Mouse (Mus musculus) liver, embryonic 15.5 days (tissue): Measurements from ENCODE around the gene Alk. TPM values are rescaled to one million over a fixed set of nuclear protein-coding genes. Genes with fewer than 3 reads are reported as not detected.
"Not testable (repeated sequence)": the region's sequence is repeated elsewhere in the genome, so short reads cannot be mapped to it uniquely, and the experiment has no call there.

Experiments used
- ATAC-seq: fragments of 200-750 bp; cut with Nextera tagmentation; 2 replicates; pipeline ENCODE4 v1.8.0; 2017; ENCODE audit warnings: moderate number of reproducible peaks, mild to moderate bottlenecking, moderate library complexity; ENCODE audit not compliant: insufficient read depth
- H3K27ac ChIP-seq: fragments of 300-500 bp; sonication (generic); replicated peaks from 2 replicates; pipeline ENCODE4 v1.5.1; 2015; ENCODE audit warnings: mild to moderate bottlenecking, inconsistent platforms
- H3K27me3 ChIP-seq: fragments of 300-500 bp; sonication (generic); 2 replicates; pipeline ENCODE4 v1.6.1; 2015; ENCODE audit warnings: mild to moderate bottlenecking, inconsistent platforms
- H3K36me3 ChIP-seq: fragments of 300-500 bp; sonication (generic); replicated peaks from 2 replicates; pipeline ENCODE4 v1.6.1; 2015; ENCODE audit warnings: moderate library complexity, mild to moderate bottlenecking, inconsistent platforms
- H3K4me1 ChIP-seq: fragments of 300-500 bp; sonication (generic); replicated peaks from 2 replicates; pipeline ENCODE4 v1.6.1; 2015; ENCODE audit warnings: inconsistent platforms
- H3K4me2 ChIP-seq: fragments of 300-500 bp; sonication (generic); 2 replicates; pipeline ENCODE4 v1.6.1; 2015; ENCODE audit warnings: moderate library complexity, mild to moderate bottlenecking, inconsistent platforms
- H3K4me3 ChIP-seq: fragments of 300-500 bp; sonication (generic); replicated peaks from 2 replicates; pipeline ENCODE4 v1.5.1; 2015; ENCODE audit warnings: mild to moderate bottlenecking, inconsistent platforms
- H3K9ac ChIP-seq: fragments of 300-500 bp; sonication (generic); 2 replicates; pipeline ENCODE4 v1.6.1; 2015; ENCODE audit warnings: moderate library complexity, mild to moderate bottlenecking, inconsistent platforms
- H3K9me3 ChIP-seq: fragments of 300-500 bp; sonication (generic); replicated peaks from 2 replicates; pipeline ENCODE4 v1.6.1; 2016; ENCODE audit warnings: inconsistent platforms
- WGBS: fragments of 180-500 bp; shearing (Covaris S2); methylation state at CpG from one replicate; pipeline ENCODE4 v1.1.7; 2015; ENCODE audit warnings: mixed read lengths; ENCODE audit not compliant: insufficient replicate concordance; 5-methylcytosine and 5-hydroxymethylcytosine counted together
- polyA plus RNA-seq: library from polyadenylated mRNA; unstranded; fragments of >200 nt; fragmentation: Nextera tagmentation; extraction: Ambion mirVana; gene quantifications from 2 replicates; pipeline ENCODE4 v1.2.1, GENCODE M21; 2015

Gene Alk
- polyA plus RNA-seq, 1 experiment from 2014 or later, result 0.06 TPM

DNA sequence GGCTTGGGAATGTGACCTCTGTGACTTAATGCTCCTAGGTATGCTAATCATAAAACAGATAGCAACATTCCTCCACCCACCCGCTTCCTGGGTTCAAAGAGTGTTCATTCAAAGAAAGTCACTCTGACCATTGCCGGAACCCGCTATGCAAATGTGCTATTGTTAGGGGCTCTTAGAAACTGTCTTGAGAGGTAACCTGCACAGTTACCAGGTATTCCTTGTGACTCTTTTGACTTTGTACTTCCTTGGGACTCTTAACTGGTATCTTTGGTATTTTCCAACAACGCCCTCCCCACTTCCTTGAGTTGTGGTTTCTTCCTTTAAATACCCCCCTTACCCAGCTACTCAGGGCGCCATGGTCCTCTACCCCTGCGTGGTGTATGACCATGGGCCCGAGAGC lies 125.2 kb downstream of the Alk start:
- H3K9me3 ChIP-seq, H3K4me1 ChIP-seq, H3K4me3 ChIP-seq, H3K27ac ChIP-seq, ATAC-seq, H3K36me3 ChIP-seq, H3K27me3 ChIP-seq, H3K4me2 ChIP-seq, H3K9ac ChIP-seq: not testable (repeated sequence)
- 63% methylated on average over 7 of the region's 7 CpGs for WGBS

- Histone ChIP-seq H3K4me3 (no peak overlapping the region), H3K4me2 (no peak overlapping the region), H3K27me3 (no peaks in the 10 kb centered on the region), H3K9ac (no peak overlapping the region), H3K27ac (no peak overlapping the region), H3K4me1 (no peaks in the 10 kb centered on the region), H3K9me3 (no peaks in the 10 kb centered on the region), H3K36me3 (no peaks in the 10 kb centered on the region)
- 47% methylated on average over 5 of the region's 5 CpGs for WGBS
- no peak for ATAC-seq
Observed at GRCm38 (mm10) chr17:72477889-72478405, 126.5 kb downstream of the Alk start.

GRCm38 (mm10) chr17:72476956-72477355 lies 127.5 kb downstream of the Alk start:
- no peaks in the 10 kb centered on the region for H3K4me1 ChIP-seq
- no peaks in the 10 kb centered on the region for H3K9me3 ChIP-seq
- no peak overlapping the region for H3K9ac ChIP-seq
- ATAC-seq, result no peak
- H3K27ac ChIP-seq, result no peak overlapping the region
- no peaks in the 10 kb centered on the region for H3K36me3 ChIP-seq
- no peaks in the 10 kb centered on the region for H3K27me3 ChIP-seq
- no peak overlapping the region for H3K4me2 ChIP-seq
- WGBS, result 39% methylated on average over 4 of the region's 4 CpGs
- H3K4me3 ChIP-seq, result no peak overlapping the region

GRCm38 (mm10) chr17:72474166-72474565 lies 130.3 kb downstream of the Alk start:
- Histone ChIP-seq H3K9me3 (no peaks in the 10 kb centered on the region), H3K27ac (no peak overlapping the region), H3K4me2 (no peak overlapping the region), H3K36me3 (no peaks in the 10 kb centered on the region), H3K27me3 (no peaks in the 10 kb centered on the region), H3K4me1 (no peaks in the 10 kb centered on the region), H3K9ac (no peak overlapping the region), H3K4me3 (no peak overlapping the region)
- ATAC-seq, result no peak
- WGBS, result 50% methylated on average over 5 of the region's 5 CpGs

DNA sequence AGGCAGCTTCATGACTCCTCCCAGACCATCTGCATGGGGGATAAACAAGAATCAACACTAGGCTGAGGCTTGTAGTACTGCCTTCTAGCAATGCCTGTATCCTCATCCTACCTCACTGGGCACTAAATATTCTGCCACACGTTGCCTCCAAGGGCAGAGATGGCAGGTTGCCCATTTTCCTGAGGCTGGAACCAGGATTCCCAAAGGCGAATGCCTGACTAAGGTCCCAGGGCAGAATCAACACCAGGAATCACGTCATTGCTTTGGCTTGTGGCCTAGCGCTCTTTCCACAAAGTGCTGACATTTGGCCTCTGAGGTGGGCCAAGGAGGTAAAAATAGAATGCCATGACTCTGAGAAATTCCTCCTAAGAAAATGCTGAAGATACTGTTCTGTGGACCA lies 155.9 kb downstream of the Alk start:
- no peaks in the 10 kb centered on the region for H3K36me3 ChIP-seq
- H3K9me3 ChIP-seq, result no peaks in the 10 kb centered on the region
- ATAC-seq, result no peak
- no peak overlapping the region for H3K4me2 ChIP-seq
- H3K4me3 ChIP-seq, result no peak overlapping the region
- no peak overlapping the region for H3K27ac ChIP-seq
- no peaks in the 10 kb centered on the region for H3K27me3 ChIP-seq
- WGBS, result 56% methylated on average over 4 of the region's 4 CpGs
- H3K4me1 ChIP-seq, result no peaks in the 10 kb centered on the region
- no peak overlapping the region for H3K9ac ChIP-seq

GRCm38 (mm10) chr17:72445204-72446177 lies 158.9 kb downstream of the Alk start:
- 47% methylated on average over 3 of the region's 3 CpGs for WGBS

GRCm38 (mm10) chr17:72417451-72417850 lies 187.0 kb downstream of the Alk start:
- H3K9me3 ChIP-seq, result no peaks in the 10 kb centered on the region
- ATAC-seq, result no peak
- 56% methylated on average over 4 of the region's 4 CpGs for WGBS

More at GRCm38 (mm10) chr17:72445204-72446177, 158.9 kb downstream of the Alk start:
- H3K4me3 ChIP-seq, result no peak overlapping the region
- H3K9ac ChIP-seq, result no peak overlapping the region
- no peaks in the 10 kb centered on the region for H3K4me1 ChIP-seq
- no peaks in the 10 kb centered on the region for H3K36me3 ChIP-seq
- no peak overlapping the region for H3K4me2 ChIP-seq
- H3K9me3 ChIP-seq, result no peaks in the 10 kb centered on the region
- ATAC-seq, result no peak
- no peak overlapping the region for H3K27ac ChIP-seq
- no peaks in the 10 kb centered on the region for H3K27me3 ChIP-seq

GRCm38 (mm10) chr17:72414676-72415075 lies 189.8 kb downstream of the Alk start:
- H3K36me3 ChIP-seq, result no peaks in the 10 kb centered on the region
- H3K4me1 ChIP-seq, result no peaks in the 10 kb centered on the region
- no peaks in the 10 kb centered on the region for H3K27me3 ChIP-seq
- ATAC-seq, result no peak
- H3K27ac ChIP-seq, result no peak overlapping the region
- no peak overlapping the region for H3K4me2 ChIP-seq
- H3K9me3 ChIP-seq, result no peaks in the 10 kb centered on the region
- H3K9ac ChIP-seq, result no peak overlapping the region
- no peak overlapping the region for H3K4me3 ChIP-seq

More at GRCm38 (mm10) chr17:72417451-72417850, 187.0 kb downstream of the Alk start:
- Histone ChIP-seq H3K4me3 (no peak overlapping the region), H3K36me3 (no peaks in the 10 kb centered on the region), H3K9ac (no peak overlapping the region), H3K4me2 (no peak overlapping the region), H3K27ac (no peak overlapping the region), H3K4me1 (no peaks in the 10 kb centered on the region), H3K27me3 (no peaks in the 10 kb centered on the region)

DNA sequence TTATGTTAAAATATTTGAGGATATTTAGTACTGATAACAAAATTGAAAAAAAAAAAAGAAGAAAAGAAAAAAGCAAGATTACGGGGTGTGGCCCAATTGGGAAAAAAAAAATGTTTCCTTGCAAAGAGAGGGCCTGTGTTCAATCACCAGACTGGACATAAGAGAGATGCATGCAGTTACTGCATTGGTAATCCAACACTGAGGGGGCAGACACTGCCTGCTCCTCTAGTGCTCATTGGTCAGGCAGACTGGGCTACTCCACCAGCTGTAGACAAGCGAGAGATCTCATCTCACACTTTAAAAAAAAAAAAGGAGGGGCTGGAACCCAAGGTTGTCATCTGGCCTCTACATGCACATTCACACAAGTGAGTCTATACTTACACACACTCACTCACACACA lies 199.6 kb downstream of the Alk start:
- H3K4me2 ChIP-seq, result no peak overlapping the region
- WGBS, result 51% methylated on average over 2 of the region's 2 CpGs

GRCm38 (mm10) chr17:72401861-72402260 lies 202.6 kb downstream of the Alk start:
- H3K4me3 ChIP-seq, result no peak overlapping the region
- no peak for ATAC-seq
- WGBS, result 63% methylated on average over 3 of the region's 3 CpGs

More for the DNA sequence above, 199.6 kb downstream of the Alk start:
- Histone ChIP-seq H3K27me3 (no peaks in the 10 kb centered on the region), H3K9ac (no peak overlapping the region), H3K27ac (no peak overlapping the region), H3K4me1 (no peaks in the 10 kb centered on the region), H3K4me3 (no peak overlapping the region), H3K36me3 (no peaks in the 10 kb centered on the region), H3K9me3 (no peaks in the 10 kb centered on the region)
- ATAC-seq, result no peak

GRCm38 (mm10) chr17:72401349-72401748 lies 203.1 kb downstream of the Alk start:
- ATAC-seq, result no peak
- whole genome bisulfite sequencing, result 69% methylated on average over 2 of the region's 2 CpGs
- no peak overlapping the region for H3K4me2 ChIP-seq
- no peak overlapping the region for H3K4me3 ChIP-seq
- no peak overlapping the region for H3K9ac ChIP-seq
- no peak overlapping the region for H3K27ac ChIP-seq
- no peaks in the 10 kb centered on the region for H3K36me3 ChIP-seq
- H3K9me3 ChIP-seq, result no peaks in the 10 kb centered on the region
- H3K27me3 ChIP-seq, result no peaks in the 10 kb centered on the region
- H3K4me1 ChIP-seq, result no peaks in the 10 kb centered on the region

More at GRCm38 (mm10) chr17:72401861-72402260, 202.6 kb downstream of the Alk start:
- Histone ChIP-seq H3K4me1 (no peaks in the 10 kb centered on the region), H3K36me3 (no peaks in the 10 kb centered on the region), H3K9me3 (no peaks in the 10 kb centered on the region), H3K9ac (no peak overlapping the region), H3K27me3 (no peaks in the 10 kb centered on the region), H3K27ac (no peak overlapping the region), H3K4me2 (no peak overlapping the region)
